Mouse (Mus musculus): ENCODE measurements around the gene Cabp2. TPM values are rescaled to one million over a fixed set of nuclear protein-coding genes. Genes with fewer than 3 reads are reported as not detected.

Gene Cabp2
- polyA plus RNA-seq, 1 experiment from 2014 or later: not detected

Other genes starting within 250 kb of the Cabp2 start
- 55.7 and 62.8 TPM in 2 replicates for gene Chka, start 229.8 kb upstream of the Cabp2 start, polyA plus RNA-seq (2016; fragmentation: Nextera tagmentation; extraction: Ambion mirVana)
- 41.3 and 47.0 TPM in 2 replicates for gene Tcirg1, start 174.4 kb upstream of the Cabp2 start, polyA plus RNA-seq (2016; fragmentation: Nextera tagmentation; extraction: Ambion mirVana)
- gene Ndufs8, start 168.8 kb upstream of the Cabp2 start, polyA plus RNA-seq (2016; fragmentation: Nextera tagmentation; extraction: Ambion mirVana): 242 and 257 TPM in 2 replicates
- gene Aldh3b1, start 151.8 kb upstream of the Cabp2 start, polyA plus RNA-seq (2016; fragmentation: Nextera tagmentation; extraction: Ambion mirVana): 0.60 and 0.65 TPM in 2 replicates
- gene Unc93b1, start 146.4 kb upstream of the Cabp2 start, polyA plus RNA-seq (2016; fragmentation: Nextera tagmentation; extraction: Ambion mirVana): 11.7 and 12.1 TPM in 2 replicates
- gene Aldh3b3, start 122.9 kb upstream of the Cabp2 start, polyA plus RNA-seq (2016; fragmentation: Nextera tagmentation; extraction: Ambion mirVana): not detected in 2 replicates
- 2.7 and 3.6 TPM in 2 replicates for gene Aldh3b2, start 109.2 kb upstream of the Cabp2 start, polyA plus RNA-seq (2016; fragmentation: Nextera tagmentation; extraction: Ambion mirVana)
- 3.6 and 3.7 TPM in 2 replicates for gene Acy3, start 95.0 kb upstream of the Cabp2 start, polyA plus RNA-seq (2016; fragmentation: Nextera tagmentation; extraction: Ambion mirVana)
- gene Tbx10, start 88.8 kb upstream of the Cabp2 start, polyA plus RNA-seq (2016; fragmentation: Nextera tagmentation; extraction: Ambion mirVana): not detected in 2 replicates
- gene Nudt8, start 81.0 kb upstream of the Cabp2 start, polyA plus RNA-seq (2016; fragmentation: Nextera tagmentation; extraction: Ambion mirVana): 30.8 and 31.5 TPM in 2 replicates
- gene Gm49405, start 81.0 kb upstream of the Cabp2 start, polyA plus RNA-seq (2016; fragmentation: Nextera tagmentation; extraction: Ambion mirVana): 4.6 and 5.5 TPM in 2 replicates
- 6.8 and 7.6 TPM in 2 replicates for gene Doc2g, start 78.3 kb upstream of the Cabp2 start, polyA plus RNA-seq (2016; fragmentation: Nextera tagmentation; extraction: Ambion mirVana)
- gene Ndufv1, start 68.8 kb upstream of the Cabp2 start, polyA plus RNA-seq (2016; fragmentation: Nextera tagmentation; extraction: Ambion mirVana): 180 and 201 TPM in 2 replicates
- gene Gstp1, start 43.6 kb upstream of the Cabp2 start, polyA plus RNA-seq (2016; fragmentation: Nextera tagmentation; extraction: Ambion mirVana): 476 and 504 TPM in 2 replicates
- 1.8 and 10.6 TPM in 2 replicates for gene Gstp2, start 35.6 kb upstream of the Cabp2 start, polyA plus RNA-seq (2016; fragmentation: Nextera tagmentation; extraction: Ambion mirVana)
- not detected in 2 replicates for gene Gstp3, start 22.0 kb upstream of the Cabp2 start, polyA plus RNA-seq (2016; fragmentation: Nextera tagmentation; extraction: Ambion mirVana)
- gene Cdk2ap2, start 15.6 kb downstream of the Cabp2 start, polyA plus RNA-seq (2016; fragmentation: Nextera tagmentation; extraction: Ambion mirVana): 66.9 and 67.1 TPM in 2 replicates
- 11.6 and 13.0 TPM in 2 replicates for gene Pitpnm1, start 18.4 kb downstream of the Cabp2 start, polyA plus RNA-seq (2016; fragmentation: Nextera tagmentation; extraction: Ambion mirVana)
- 86.5 and 87.5 TPM in 2 replicates for gene Aip, start 44.3 kb downstream of the Cabp2 start, polyA plus RNA-seq (2016; fragmentation: Nextera tagmentation; extraction: Ambion mirVana)
- not detected in 2 replicates for gene Gpr152, start 58.2 kb downstream of the Cabp2 start, polyA plus RNA-seq (2016; fragmentation: Nextera tagmentation; extraction: Ambion mirVana)
- 0.12 and 0.14 TPM in 2 replicates for gene Cabp4, start 62.5 kb downstream of the Cabp2 start, polyA plus RNA-seq (2016; fragmentation: Nextera tagmentation; extraction: Ambion mirVana)
- gene Coro1b, start 67.0 kb downstream of the Cabp2 start, polyA plus RNA-seq (2016; fragmentation: Nextera tagmentation; extraction: Ambion mirVana): 125 and 131 TPM in 2 replicates
- gene Ptprcap, start 72.0 kb downstream of the Cabp2 start, polyA plus RNA-seq (2016; fragmentation: Nextera tagmentation; extraction: Ambion mirVana): 1.3 and 1.4 TPM in 2 replicates
- 63.3 and 69.4 TPM in 2 replicates for gene Rps6kb2, start 81.8 kb downstream of the Cabp2 start, polyA plus RNA-seq (2016; fragmentation: Nextera tagmentation; extraction: Ambion mirVana)
- gene Carns1, start 93.9 kb downstream of the Cabp2 start, polyA plus RNA-seq (2016; fragmentation: Nextera tagmentation; extraction: Ambion mirVana): 2.3 and 3.1 TPM in 2 replicates
- gene Tbc1d10c, start 109.7 kb downstream of the Cabp2 start, polyA plus RNA-seq (2016; fragmentation: Nextera tagmentation; extraction: Ambion mirVana): 0.60 and 1.5 TPM in 2 replicates
- 834 and 845 TPM in 2 replicates for gene Ppp1ca, start 110.5 kb downstream of the Cabp2 start, polyA plus RNA-seq (2016; fragmentation: Nextera tagmentation; extraction: Ambion mirVana)
- gene Rad9a, start 120.1 kb downstream of the Cabp2 start, polyA plus RNA-seq (2016; fragmentation: Nextera tagmentation; extraction: Ambion mirVana): 38.4 and 44.9 TPM in 2 replicates
- 8.6 and 9.1 TPM in 2 replicates for gene Clcf1, start 132.7 kb downstream of the Cabp2 start, polyA plus RNA-seq (2016; fragmentation: Nextera tagmentation; extraction: Ambion mirVana)
- not detected in 2 replicates for gene AC109138.7, start 132.8 kb downstream of the Cabp2 start, polyA plus RNA-seq (2016; fragmentation: Nextera tagmentation; extraction: Ambion mirVana)
- gene Pold4, start 150.3 kb downstream of the Cabp2 start, polyA plus RNA-seq (2016; fragmentation: Nextera tagmentation; extraction: Ambion mirVana): 13.8 and 16.2 TPM in 2 replicates
- gene Ssh3, start 187.6 kb downstream of the Cabp2 start, polyA plus RNA-seq (2016; fragmentation: Nextera tagmentation; extraction: Ambion mirVana): 9.1 and 11.6 TPM in 2 replicates
- gene Ankrd13d, start 201.6 kb downstream of the Cabp2 start, polyA plus RNA-seq (2016; fragmentation: Nextera tagmentation; extraction: Ambion mirVana): 12.6 and 12.9 TPM in 2 replicates
- 15.6 and 16.1 TPM in 2 replicates for gene Grk2, start 224.6 kb downstream of the Cabp2 start, polyA plus RNA-seq (2016; fragmentation: Nextera tagmentation; extraction: Ambion mirVana)

All from limb, embryonic 12.5 days (tissue).